Comparison of ENCODE assay signal across 13 mouse cellular contexts in the genomic region with DNA sequence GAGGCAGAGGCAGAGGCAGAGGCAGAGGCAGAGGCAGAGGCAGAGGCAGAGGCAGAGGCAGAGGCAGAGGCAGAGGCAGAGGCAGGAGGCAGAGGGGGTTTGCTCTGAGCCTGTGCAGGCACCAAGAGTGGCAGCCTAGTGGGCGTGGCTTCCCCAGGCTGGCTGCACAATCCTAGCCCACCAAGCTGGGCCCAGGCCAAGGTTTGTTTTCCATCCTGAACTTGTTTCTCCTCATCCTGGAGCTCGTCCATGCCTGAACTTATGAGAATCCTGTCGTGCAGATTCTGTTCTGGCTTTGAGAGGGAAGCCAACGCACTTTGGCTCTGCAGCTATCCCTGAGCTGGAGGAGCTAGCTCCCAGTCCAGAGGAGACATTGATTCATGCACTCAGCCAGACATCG.
DNase-seq lines count a peak whose midpoint lies in the region; ATAC-seq lines count a peak whose summit lies in the region.
"Had no signal": no experiment of that assay in that cellular context is flagged by ENCODE, and none has a peak within 500 bp of the region (broad histone marks: within the 10 kb centered on the region; RNA-seq: fewer than 3 reads in every experiment).

No protein-coding gene starts in this region.

- no peak overlapping the region for H3K9ac ChIP-seq in forebrain, embryonic 13.5 days
- no peak overlapping the region for H3K9ac ChIP-seq in forebrain, embryonic 16.5 days (replicated peaks; ENCODE audit: low read depth, low read length)
- no peak overlapping the region for H3K9ac ChIP-seq in neural tube, embryonic 14.5 days (replicated peaks; ENCODE audit: low read depth, low read length)
- H3K9ac ChIP-seq: liver, embryonic 14.5 days had no signal

- peak overlapping the region; percentile 3; the same call in 1 of the 2 replicates for H3K27ac ChIP-seq in forebrain, embryonic 13.5 days
- no peak overlapping the region for H3K27ac ChIP-seq in forebrain, embryonic 16.5 days (ENCODE audit: low read length)
- peak overlapping the region; percentile 25; the same call in 1 of the 2 replicates for H3K27ac ChIP-seq in neural tube, embryonic 14.5 days (ENCODE audit: low read depth, low read length)
- H3K27ac ChIP-seq: liver, embryonic 14.5 days; macrophage had no signal

- peaks cover 27% of the 10 kb centered on the region for H3K4me1 ChIP-seq in forebrain, embryonic 13.5 days
- peaks cover 23% of the 10 kb centered on the region for H3K4me1 ChIP-seq in forebrain, embryonic 16.5 days (replicated peaks; ENCODE audit: control insufficient read depth, insufficient read depth, low read length)
- H3K4me1 ChIP-seq in neural tube, embryonic 14.5 days (ENCODE audit: control insufficient read depth, insufficient read depth, low read length): peaks cover 12% of the 10 kb centered on the region

- 80% methylated on average over 5 of the region's 5 CpGs for WGBS in forebrain, embryonic 13.5 days
- WGBS in forebrain, embryonic 16.5 days: 53% methylated on average over 5 of the region's 5 CpGs
- 69% methylated on average over 5 of the region's 5 CpGs for WGBS in neural tube, embryonic 14.5 days

- no peaks in the 10 kb centered on the region for H3K36me3 ChIP-seq in forebrain, embryonic 13.5 days (ENCODE audit: poor library complexity, severe bottlenecking)
- H3K36me3 ChIP-seq in forebrain, embryonic 16.5 days (ENCODE audit: control insufficient read depth, insufficient read depth): no peaks in the 10 kb centered on the region
- no peaks in the 10 kb centered on the region for H3K36me3 ChIP-seq in neural tube, embryonic 14.5 days (ENCODE audit: control insufficient read depth, insufficient read depth, low read length)

- no peak for ATAC-seq in forebrain, embryonic 13.5 days
- ATAC-seq in forebrain, embryonic 16.5 days: no peak
- no peak for ATAC-seq in neural tube, embryonic 14.5 days (ENCODE audit: low read depth)
- no peak for ATAC-seq in erythroblast, adult 5-6 weeks (replicated peaks; ENCODE audit: low FRiP score, poor library complexity, severe bottlenecking)

- peak; percentile 43 for DNase-seq in heart, postnatal 4 days
- no peak for DNase-seq in heart, adult 9 months (ENCODE audit: low spot score in 2 of 2)
- DNase-seq in right cerebral cortex, postnatal 4 days: peak; percentile 38
- DNase-seq in right cerebral cortex, postnatal 25 days: no peak
- DNase-seq: cerebellum, adult 2 months; kidney, adult 18-20 months; right cerebral cortex, postnatal 14 days had no signal

- no peak overlapping the region for H3K4me2 ChIP-seq in forebrain, embryonic 13.5 days
- no peak overlapping the region for H3K4me2 ChIP-seq in forebrain, embryonic 16.5 days (ENCODE audit: low read length)
- no peak overlapping the region for H3K4me2 ChIP-seq in neural tube, embryonic 14.5 days (ENCODE audit: low read depth, low read length)

- no peak overlapping the region for H3K4me3 ChIP-seq in forebrain, embryonic 13.5 days
- H3K4me3 ChIP-seq in forebrain, embryonic 16.5 days (replicated peaks; ENCODE audit: low read length): no peak overlapping the region
- no peak overlapping the region for H3K4me3 ChIP-seq in neural tube, embryonic 14.5 days (ENCODE audit: low read depth, low read length)

- H3K27me3 ChIP-seq in forebrain, embryonic 13.5 days: no peaks in the 10 kb centered on the region
- no peaks in the 10 kb centered on the region for H3K27me3 ChIP-seq in forebrain, embryonic 16.5 days (replicated peaks; ENCODE audit: control insufficient read depth, insufficient read depth, low read length)
- H3K27me3 ChIP-seq in neural tube, embryonic 14.5 days (ENCODE audit: control insufficient read depth, insufficient read depth, low read length): no peaks in the 10 kb centered on the region

- H3K9me3 ChIP-seq in forebrain, embryonic 13.5 days (replicated peaks): no peaks in the 10 kb centered on the region
- H3K9me3 ChIP-seq in forebrain, embryonic 16.5 days (ENCODE audit: control insufficient read depth, low read length): no peaks in the 10 kb centered on the region
- H3K9me3 ChIP-seq in neural tube, embryonic 14.5 days (ENCODE audit: control insufficient read depth, low read length): no peaks in the 10 kb centered on the region

Comparison
In these comparisons a context has a peak if more than half of its experiments do, and no peak if none do; other contexts are left out.
1. DNase-seq: peak in heart, postnatal 4 days (single experiment) and right cerebral cortex, postnatal 4 days (single experiment); none in heart, adult 9 months (0 of 2) and right cerebral cortex, postnatal 25 days (single experiment).